Mouse (Mus musculus) thymus, postnatal 0 days (tissue): ENCODE results near the gene Asb4. TPM values are rescaled to one million over a fixed set of nuclear protein-coding genes. Genes with fewer than 3 reads are reported as not detected.
"Not testable (repeated sequence)": the region's sequence is repeated elsewhere in the genome, so short reads cannot be mapped to it uniquely, and the experiment has no call there.

Experiments
- DNase-seq: peaks from one replicate; pipeline ENCODE4 v3.0.0-alpha.2; 2015; ENCODE audit warnings: low spot score
- polyA plus RNA-seq: library from polyadenylated mRNA; unstranded; fragments of >200 nt; fragmentation: Nextera tagmentation; extraction: Ambion mirVana; gene quantifications from 2 replicates; pipeline ENCODE4 v1.2.1, GENCODE M21; 2015

Asb4 gene
- 1.2 and 1.5 TPM in 2 replicates for polyA plus RNA-seq

GRCm38 (mm10) chr6:5383336-5384177, at the start of gene Asb4:
Asb4 (plus strand) TSS chr6:5383386.
- no peak for DNase-seq

GRCm38 (mm10) chr6:5334021-5334420, 49.2 kb upstream of the Asb4 start:
- DNase-seq = no peak

GRCm38 (mm10) chr6:5336016-5336415, 47.2 kb upstream of the Asb4 start:
- not testable (repeated sequence) for DNase-seq

- DNase-seq = not testable (repeated sequence)
Observed at GRCm38 (mm10) chr6:5338781-5339180, 44.4 kb upstream of the Asb4 start.

- not testable (repeated sequence) for DNase-seq
Observed at GRCm38 (mm10) chr6:5339283-5339682, 43.9 kb upstream of the Asb4 start.

GRCm38 (mm10) chr6:5344255-5344654, 38.9 kb upstream of the Asb4 start:
- no peak for DNase-seq

GRCm38 (mm10) chr6:5357873-5358272, 25.3 kb upstream of the Asb4 start:
- DNase-seq = no peak

- no peak for DNase-seq
Observed at GRCm38 (mm10) chr6:5360402-5360801, 22.8 kb upstream of the Asb4 start.

GRCm38 (mm10) chr6:5361987-5362386, 21.2 kb upstream of the Asb4 start:
- no peak for DNase-seq

GRCm38 (mm10) chr6:5365845-5366244, 17.3 kb upstream of the Asb4 start:
- no peak for DNase-seq

GRCm38 (mm10) chr6:5376884-5377283, 6.3 kb upstream of the Asb4 start:
- DNase-seq = no peak

GRCm38 (mm10) chr6:5379048-5379447, 4.1 kb upstream of the Asb4 start:
- DNase-seq = no peak

- no peak for DNase-seq
Observed at GRCm38 (mm10) chr6:5379781-5380623, 3.2 kb upstream of the Asb4 start.

- DNase-seq = no peak
Observed at GRCm38 (mm10) chr6:5380624-5381252, 2.4 kb upstream of the Asb4 start.

GRCm38 (mm10) chr6:5381918-5382582, 1.1 kb upstream of the Asb4 start:
- no peak for DNase-seq

- peak; percentile 67 for DNase-seq
Observed at GRCm38 (mm10) chr6:5382583-5383215, 487 bp upstream of the Asb4 start.

GRCm38 (mm10) chr6:5384178-5384490, 948 bp downstream of the Asb4 start:
- peak; percentile 70 for DNase-seq

- no peak for DNase-seq
Observed at GRCm38 (mm10) chr6:5385161-5385640, 2.0 kb downstream of the Asb4 start.

- DNase-seq = no peak
Observed at GRCm38 (mm10) chr6:5386486-5386885, 3.3 kb downstream of the Asb4 start.

- DNase-seq = no peak
Observed at GRCm38 (mm10) chr6:5387396-5387795, 4.2 kb downstream of the Asb4 start.

GRCm38 (mm10) chr6:5390298-5390697, 7.1 kb downstream of the Asb4 start:
- DNase-seq = no peak
